Mouse (Mus musculus) heart, postnatal 0 days (tissue): ENCODE measurements around the gene 1700020L24Rik.

Experiments
- CTCF ChIP-seq: IDR thresholded peaks from 2 replicates; pipeline ENCODE4 v1.5.1; 2016; ENCODE audit warnings: antibody characterized with exemption, control low read depth, low read depth
- EP300 ChIP-seq: IDR thresholded peaks from 2 replicates; pipeline ENCODE4 v1.6.1; 2016; ENCODE audit warnings: antibody characterized with exemption, low read depth

- TF ChIP-seq CTCF (peak; percentile 94), EP300 (no peak)
These were observed 12.8 kb upstream of the 1700020L24Rik start for GRCm38 (mm10) chr11:83424681-83425080.
